Mouse (Mus musculus): ENCODE measurements around the gene Brca1.
A peak's percentile ranks its signal among the peaks of the same experiment; 100 is the strongest.
"Not testable (repeated sequence)": the region's sequence is repeated elsewhere in the genome, so short reads cannot be mapped to it uniquely, and the experiment has no call there.

Brca1 gene

GRCm38 (mm10) chr11:101469155-101469554 is 82.6 kb downstream of the Brca1 start:
- DNase-seq (ENCODE audit: low spot score) = peak; percentile 1

DNA sequence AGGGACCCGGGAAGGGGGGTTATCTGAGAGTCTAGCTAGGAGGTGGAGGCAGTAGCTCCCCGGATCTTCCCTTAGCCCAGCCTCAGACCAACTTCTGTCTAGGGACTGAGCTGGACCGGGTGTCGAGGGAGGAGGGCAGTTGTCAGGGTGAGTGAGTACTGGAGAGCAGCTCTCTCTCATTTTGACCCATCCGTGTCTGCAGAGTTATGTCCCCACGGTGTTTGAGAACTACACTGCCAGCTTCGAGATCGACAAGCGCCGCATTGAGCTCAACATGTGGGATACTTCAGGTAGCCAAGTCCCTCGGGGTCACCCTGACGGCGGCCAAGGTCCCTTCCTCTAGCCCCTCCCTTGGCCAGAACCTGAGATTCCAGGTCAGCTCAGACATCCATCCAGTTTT is 83.0 kb downstream of the Brca1 start:
- peak; percentile 25 for DNase-seq (ENCODE audit: low spot score)

- no peak for DNase-seq (ENCODE audit: low spot score)
These were observed 83.5 kb downstream of the Brca1 start for GRCm38 (mm10) chr11:101468263-101468688.

DNA sequence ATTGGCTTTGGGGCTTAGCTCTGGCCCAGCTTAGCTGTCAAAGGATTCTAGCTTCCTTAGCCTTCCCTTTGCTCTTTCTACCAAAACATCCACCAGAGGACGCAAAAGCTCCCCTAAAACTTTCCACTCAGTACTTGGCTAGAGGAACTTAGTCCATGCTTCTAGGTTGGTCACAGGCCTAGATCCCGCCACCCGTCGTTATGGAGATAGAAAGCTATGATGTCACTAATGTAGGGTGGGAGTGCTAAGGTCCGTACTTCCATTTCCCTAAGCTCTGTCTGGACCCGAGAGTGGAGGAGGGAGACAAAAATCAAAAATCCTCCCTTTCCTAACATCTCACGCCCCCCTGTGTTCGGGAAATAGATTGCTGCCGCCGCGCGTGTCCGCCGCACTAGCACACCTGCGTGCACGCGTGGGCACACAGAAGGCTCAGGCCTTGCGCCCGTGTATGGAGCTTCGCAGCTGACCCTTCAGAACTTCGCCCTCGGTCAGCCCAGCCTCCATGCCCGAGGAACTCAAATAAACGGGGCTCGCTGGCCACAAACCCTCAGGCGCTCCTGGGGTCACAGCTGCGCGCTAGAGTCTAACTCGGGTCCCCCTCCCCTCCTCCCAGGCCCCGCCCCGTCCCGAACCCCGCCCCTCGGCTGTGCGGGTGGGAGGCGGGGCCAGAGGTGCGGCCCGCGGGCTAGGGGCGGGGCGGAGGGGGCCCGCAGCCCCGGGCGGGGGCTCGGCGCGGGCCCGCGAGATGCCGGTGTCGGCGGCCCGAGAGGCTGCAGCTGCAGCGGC is 84.1 kb downstream of the Brca1 start:
- peak; percentile 87 for DNase-seq (ENCODE audit: low spot score)

DNA sequence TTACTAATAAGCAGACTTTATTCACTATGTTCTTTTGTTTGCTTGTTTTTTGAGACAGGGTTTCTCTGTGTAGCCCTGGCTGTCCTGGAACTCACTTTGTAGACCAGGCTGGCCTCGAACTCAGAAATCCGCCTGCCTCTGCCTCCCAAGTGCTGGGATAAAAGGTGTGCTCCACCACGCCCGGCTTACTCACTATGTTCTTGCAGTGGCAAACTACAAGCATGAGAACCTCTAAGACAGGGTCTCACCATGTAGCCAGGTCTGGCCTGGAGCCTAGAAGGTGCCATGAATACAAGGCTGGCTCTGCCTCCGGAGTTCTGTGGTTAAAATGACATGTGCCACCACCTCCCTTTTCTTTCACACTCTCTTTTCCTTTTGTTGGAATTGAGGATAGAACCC is 85.2 kb downstream of the Brca1 start:
- DNase-seq (ENCODE audit: low spot score) = not testable (repeated sequence)

- peak; percentile 88 for DNase-seq (ENCODE audit: low spot score)
These were observed 85.7 kb downstream of the Brca1 start, which contains the start of gene Vat1 for GRCm38 (mm10) chr11:101465869-101466551. Vat1 (minus strand) TSS chr11:101466230.

- peak; percentile 82 for DNase-seq (ENCODE audit: low spot score)
These were observed 86.5 kb downstream of the Brca1 start for GRCm38 (mm10) chr11:101465101-101465868.

GRCm38 (mm10) chr11:101464211-101465100 is 87.3 kb downstream of the Brca1 start, which contains the start of gene Rnd2:
Rnd2 (plus strand) TSS chr11:101464999.
- peak; percentile 80 for DNase-seq (ENCODE audit: low spot score)

GRCm38 (mm10) chr11:101462583-101463440 is 88.9 kb downstream of the Brca1 start:
- no peak for DNase-seq (ENCODE audit: low spot score)

DNA sequence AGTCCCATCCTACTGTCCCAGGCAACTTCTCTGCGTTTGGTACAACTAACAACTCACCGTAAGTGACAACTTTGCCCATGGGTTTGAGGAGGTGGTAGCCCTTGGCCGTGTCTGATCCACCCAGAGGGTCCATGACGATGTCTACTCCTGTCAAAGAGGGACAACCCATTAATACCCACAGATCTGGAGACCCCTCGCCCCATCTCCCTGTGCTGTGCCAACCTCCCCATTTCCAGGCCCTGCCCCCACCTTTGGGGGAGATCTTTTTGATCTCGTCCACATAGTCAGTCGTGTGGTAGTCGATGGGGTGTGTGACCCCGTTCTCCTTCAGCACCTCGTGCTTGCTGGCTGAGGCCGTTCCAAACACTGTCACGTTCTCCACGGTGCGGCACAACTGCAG is 89.6 kb downstream of the Brca1 start:
- no peak for DNase-seq (ENCODE audit: low spot score)

DNA sequence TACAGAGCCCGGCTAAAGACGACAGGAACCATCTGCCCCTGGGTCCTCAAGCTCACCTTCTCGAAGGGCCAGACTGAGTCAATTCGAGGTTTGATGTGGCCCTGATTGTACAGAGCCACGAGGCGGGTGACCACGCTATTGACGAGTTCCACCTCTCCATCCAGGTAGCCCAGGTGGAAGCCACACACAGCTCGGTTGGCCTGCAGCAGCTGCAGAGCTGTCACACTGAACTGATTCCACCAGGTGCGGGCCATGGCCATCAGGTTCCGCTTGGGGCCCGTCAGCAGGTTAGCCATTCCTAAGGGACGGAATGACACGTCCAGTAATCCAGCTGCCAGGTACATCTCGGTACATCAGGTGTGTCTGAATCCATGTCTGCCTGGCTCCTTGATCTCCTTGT is 91.4 kb downstream of the Brca1 start:
- DNase-seq (ENCODE audit: low spot score) = no peak

GRCm38 (mm10) chr11:101459716-101460115 is 92.0 kb downstream of the Brca1 start:
- no peak for DNase-seq (ENCODE audit: low spot score)

GRCm38 (mm10) chr11:101458217-101458616 is 93.5 kb downstream of the Brca1 start:
- DNase-seq (ENCODE audit: low spot score) = no peak

DNA sequence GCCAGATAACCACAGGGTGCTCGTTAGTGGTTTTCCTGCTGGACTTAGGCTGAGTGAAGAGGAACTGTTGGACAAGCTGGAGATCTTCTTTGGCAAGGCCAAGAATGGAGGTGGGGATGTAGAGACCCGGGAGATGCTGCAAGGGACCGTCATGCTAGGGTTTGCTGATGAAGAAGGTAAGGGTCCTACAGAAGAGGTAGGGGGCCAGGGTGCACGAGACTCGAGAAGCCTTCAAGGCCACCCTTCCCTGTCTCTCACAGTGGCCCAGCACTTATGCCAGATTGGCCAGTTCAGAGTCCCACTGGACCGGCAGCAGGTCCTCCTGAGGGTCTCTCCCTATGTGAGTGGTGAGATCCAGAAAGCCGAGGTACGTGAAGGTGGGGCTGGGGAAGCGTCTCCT is 94.1 kb downstream of the Brca1 start:
- no peak for DNase-seq (ENCODE audit: low spot score)

GRCm38 (mm10) chr11:101455627-101456026 is 96.1 kb downstream of the Brca1 start:
- DNase-seq (ENCODE audit: low spot score) = peak; percentile 54

GRCm38 (mm10) chr11:101454702-101455101 is 97.1 kb downstream of the Brca1 start:
- no peak for DNase-seq (ENCODE audit: low spot score)

- DNase-seq (ENCODE audit: low spot score) = no peak
These were observed 99.5 kb downstream of the Brca1 start for GRCm38 (mm10) chr11:101452093-101452774.

DNA sequence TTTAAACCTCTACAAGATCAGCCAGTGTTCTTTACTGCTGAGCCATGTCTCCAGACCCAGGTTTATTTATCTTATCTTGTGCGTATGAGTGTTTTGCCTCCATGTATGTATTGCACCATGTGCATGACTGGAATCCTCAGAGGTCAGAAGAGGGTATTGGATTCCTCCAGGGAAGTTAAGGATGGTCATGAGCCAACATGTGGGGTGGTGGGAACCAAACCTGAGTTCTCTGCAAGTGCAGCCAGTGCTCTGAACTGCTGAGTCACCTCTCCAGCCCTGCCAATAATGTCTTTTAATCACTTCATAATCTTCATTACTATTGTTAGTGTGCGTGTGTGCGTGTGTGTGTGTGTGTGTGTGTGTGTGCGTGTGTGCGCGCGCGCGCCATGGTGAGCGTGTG is 100.2 kb downstream of the Brca1 start:
- no peak for DNase-seq (ENCODE audit: low spot score)

DNA sequence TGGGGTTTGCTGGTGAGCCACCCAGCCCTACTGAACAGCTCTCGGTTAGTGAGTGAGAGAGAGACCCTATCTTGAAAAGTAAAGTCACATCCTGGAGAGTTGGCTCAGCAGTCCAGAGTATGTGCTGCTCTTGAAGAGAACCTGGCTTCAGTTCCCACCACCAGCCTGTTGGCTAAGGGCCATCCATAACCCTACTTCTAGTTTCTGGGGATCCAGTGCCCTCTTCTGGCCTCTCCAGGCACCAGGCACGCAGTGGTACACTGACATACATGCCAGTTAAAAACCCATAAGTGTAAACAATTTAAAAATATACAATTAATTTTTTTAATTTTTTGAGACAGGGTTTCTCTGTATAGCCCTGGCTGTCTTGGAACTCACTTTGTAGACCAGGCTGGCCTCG is 101.4 kb downstream of the Brca1 start:
- DNase-seq (ENCODE audit: low spot score) = no peak

DNA sequence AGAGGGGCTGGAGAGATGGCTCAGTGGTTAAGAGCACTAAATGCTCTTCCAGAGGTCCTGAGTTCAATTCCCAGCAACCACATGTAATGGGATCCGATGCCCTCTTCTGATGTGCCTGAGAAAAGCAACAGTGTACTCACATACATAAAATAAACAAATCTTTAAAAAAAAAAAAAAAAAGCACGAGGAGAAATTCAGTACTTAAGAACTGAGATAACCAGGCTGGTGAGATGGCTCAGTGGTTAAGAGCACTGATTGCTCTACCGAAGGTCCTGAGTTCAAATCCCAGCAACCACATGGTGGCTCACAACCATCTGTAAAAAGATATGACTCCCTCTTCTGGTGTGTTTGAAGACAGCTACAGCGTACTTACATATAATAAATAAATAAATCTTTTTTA is 102.2 kb downstream of the Brca1 start:
- DNase-seq (ENCODE audit: low spot score) = not testable (repeated sequence)
